Mouse (Mus musculus): ENCODE data around the gene Gse1.

Gene Gse1

DNA sequence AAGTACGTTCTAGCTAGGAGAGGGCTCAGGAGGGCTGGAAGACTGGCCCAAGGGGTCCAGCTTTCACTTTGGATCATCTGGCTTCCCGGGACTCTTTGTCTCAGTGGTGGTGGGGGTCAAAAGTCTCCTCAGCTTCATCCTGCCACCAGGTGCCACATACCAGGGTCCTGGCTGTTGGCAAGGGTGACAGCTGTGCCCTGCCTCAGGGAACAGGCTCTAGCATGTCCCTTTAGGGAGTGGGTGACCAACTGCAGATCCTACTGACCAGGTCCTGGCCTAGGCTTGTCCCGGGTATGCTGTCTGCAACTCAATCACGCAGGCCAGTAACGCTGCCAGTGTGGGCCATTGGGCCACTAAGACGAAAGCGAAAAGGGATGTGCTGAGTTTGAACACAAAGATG is 15.7 kb upstream of the Gse1 start:
- in situ Hi-C loops (cut with MboI, MseI), result no loop called here

DNA sequence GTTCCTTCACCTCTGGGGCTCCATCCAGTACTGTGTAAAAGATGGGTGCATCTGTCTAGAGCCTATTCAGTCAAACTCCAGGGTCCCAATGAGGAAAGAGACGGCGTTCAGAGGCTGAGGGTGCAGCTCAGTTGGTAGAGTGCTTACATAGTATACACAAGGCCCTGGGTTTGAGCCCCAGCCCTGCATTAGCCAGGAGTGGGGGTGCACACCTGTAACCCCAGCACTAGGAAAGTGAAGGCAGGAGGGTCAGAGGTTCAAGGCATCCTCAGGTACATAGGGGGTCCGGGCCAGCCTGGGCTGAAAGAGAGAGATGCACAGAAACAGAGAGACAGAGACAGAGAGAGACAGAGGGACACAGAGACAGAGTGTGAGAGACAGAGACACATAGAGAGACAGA is 15.0 kb upstream of the Gse1 start:
- in situ Hi-C loops (cut with MboI, MseI), result no loop called here

DNA sequence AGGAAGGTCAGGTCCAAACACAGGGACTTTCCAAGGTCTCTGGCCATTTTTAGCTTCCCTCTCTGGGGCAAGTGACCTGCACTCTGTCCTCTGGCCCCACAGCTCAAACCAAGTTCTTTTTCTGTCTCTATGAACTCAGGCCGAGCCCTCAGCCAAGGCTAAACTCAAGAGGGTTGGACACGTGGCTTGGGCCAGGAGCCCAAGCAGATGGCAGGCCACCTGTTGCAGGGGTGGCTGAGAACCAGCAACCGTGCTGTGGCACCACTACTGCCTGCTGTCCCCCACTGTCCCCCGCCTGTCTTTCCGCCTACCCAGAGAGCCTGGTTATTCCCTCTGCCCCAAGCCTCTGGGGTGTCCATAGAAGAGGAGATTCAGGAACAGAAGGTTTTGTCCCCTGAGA is 14.3 kb upstream of the Gse1 start:
- in situ Hi-C loops (cut with MboI, MseI), result no loop called here

DNA sequence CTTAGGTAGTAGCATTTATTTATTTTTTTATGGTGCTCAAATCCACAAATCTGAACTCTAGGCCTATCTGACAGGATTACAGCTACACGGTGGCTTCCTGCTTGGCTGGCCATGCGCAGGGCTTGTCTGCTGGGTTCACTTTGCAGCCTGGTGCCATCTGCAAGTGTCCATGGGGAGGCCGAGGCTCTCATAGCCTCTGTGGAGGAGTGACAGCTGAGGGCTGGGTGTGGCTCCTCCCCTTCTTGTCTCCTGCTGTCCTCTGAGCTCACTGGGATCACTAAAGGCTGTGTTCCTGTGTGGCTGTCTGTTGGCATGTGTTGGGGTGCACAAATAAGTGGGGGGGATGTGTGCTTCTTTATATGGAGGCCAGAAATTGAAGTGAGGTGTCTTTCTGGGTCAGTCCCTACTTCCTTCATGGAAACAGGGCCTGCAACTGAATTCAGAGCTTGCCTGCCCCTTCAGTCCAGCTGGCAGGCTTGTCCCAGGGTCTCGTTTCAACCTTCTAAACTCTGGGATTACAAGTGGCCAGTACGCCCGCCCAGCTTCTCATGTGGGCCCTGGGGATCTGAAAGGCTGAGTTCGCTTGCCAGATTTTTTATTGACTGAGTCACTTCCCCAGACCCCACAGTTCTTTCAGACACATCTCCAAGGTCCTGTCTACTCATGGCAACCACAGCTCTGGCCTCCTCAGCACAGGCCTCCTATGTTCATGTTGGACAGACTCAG is 12.7 kb upstream of the Gse1 start:
- in situ Hi-C loops (cut with MboI, MseI), result no loop called here

DNA sequence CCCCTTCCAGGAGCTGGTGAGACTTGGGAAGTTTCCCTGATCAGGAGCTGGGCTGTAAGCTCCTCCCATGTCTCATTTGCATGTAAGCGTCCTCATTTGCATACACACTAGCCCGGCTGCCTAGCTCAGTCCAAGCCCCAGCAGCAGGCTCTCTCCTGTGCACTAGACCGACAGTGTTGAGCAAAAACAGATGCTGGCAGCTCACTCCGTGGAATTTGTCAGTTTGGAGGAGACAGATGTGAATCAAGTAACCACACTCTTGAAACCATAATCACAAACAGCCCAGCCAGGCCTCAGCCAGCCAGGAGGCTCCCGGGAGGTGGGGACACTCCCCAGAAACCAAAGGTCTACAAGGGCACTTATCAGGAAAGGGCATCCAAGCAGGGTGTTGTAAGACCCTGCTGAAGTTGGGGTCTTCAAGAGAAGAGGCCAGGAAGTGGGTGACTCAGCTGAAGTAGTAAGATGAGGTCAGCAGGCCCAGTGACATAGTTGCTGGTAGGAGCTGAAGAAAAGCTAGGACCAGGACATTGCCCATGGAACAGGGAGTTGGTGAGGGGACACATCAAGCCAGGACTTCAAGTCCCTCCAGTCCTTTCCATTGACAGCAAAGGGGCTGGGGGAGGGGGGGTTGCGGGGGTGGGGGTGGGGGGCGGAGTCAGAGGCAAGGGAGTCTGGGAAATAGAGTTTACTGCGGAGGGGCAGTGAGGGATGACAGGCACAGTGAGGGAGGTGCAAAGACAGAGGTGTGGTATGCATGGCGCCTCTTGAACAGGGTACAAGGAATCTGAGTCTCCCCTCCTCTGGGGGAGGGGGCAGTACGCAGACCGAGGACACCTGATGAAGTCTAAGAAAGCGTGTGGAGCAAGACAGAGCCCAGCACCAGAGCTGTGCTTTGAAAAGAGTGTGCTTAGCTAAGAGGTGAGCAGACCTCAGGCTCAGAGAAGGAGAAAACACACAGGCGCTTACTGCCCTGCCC is 11.1 kb upstream of the Gse1 start:
- in situ Hi-C loops (cut with MboI, MseI), result no loop called here

DNA sequence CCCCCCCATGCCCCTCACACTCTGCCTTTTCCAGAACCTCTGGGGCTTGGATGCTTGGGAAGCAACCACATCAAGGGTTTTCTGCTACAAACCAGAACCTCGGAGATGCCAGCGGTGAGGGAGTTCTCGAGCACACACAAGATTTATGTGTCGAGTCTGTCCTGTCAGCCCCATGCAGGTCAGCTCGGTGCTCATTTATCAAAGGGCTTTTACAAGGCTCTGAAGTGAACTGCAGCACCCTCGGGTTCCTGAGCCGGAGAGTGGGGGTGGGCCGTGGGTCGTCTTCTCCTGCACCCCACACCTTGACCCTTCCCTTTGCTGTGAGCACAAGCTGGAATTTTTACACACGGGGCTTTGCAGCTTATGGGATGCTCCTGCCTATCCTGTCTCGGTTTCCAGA is 5.7 kb upstream of the Gse1 start:
- in situ Hi-C loops (cut with MboI, MseI), result no loop called here

DNA sequence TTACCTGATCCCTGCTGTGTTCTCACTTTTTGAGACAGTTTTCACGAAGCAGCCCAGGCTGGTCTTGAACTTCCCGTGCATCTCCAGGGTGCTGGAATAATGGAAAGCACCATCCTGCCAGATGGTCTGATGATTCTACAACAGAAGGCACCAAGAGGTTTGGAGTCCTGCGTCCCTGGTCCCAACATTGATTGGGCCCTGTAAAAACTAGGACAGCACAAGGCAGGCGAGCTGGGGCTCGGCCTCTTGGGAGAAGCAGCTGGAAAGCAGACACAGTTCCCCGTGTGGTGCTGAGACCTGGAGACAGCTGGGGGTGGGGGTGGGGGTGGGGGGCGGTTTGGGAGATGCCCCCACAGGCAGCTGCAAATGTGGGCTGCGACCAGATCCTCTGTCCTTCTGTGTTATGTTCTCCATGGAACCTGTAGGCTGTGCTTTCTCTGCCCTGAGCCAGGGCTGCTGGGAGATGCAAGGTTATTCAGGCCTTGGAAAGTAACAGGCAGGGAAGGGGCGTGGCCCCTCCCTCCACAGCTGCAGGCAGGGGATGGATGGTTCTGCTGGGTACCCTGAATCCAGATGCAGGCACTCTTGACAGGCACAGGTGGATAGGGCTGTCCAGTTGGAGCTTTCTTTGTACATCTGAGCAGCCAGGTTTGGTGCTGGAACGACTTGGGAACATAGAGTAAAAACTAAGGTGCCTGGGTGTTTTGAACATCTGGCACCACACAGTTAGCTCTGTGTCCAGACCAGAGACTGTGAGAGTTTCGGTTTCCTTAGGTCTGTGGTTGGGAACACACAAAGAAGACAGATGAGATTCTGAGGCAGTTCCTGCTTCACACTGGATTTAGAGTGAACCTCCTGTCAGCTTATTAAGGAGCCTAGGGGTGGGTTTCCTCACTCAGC is 3.5 kb upstream of the Gse1 start:
- in situ Hi-C loops (cut with MboI, MseI), result no loop called here

DNA sequence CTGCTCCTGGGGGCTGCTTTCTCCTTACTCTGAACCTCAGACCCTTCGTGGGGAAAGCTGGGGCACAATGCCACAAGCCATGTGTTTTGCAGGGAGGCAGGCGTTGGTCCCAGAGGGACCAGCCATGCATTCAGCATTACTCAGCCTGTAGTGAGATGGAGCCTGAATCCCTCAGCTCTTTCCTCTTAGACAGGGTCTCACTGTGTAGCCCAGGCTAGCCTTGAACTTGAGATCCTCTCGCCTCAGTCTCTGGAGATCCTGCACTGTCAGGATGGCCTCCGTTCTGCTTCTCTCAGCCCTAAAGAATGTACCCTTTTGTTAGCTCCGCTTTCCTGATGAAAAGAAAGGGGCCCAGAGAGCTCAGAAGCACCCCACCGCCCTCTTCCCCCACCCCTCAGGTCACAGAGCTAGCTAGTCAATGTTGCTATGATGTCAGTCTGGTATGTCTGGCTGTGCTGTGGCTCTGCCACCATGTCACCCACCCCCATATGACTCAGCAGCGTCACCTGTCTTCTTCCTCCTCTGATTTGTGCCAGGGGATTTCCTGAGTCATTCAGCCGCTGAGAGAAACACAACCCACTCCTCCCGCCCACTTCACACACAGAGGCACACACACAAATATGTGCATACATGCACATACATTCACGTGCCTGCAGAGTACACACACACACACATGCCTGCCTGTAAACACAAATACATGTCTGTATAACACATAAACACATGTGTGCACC is 2.7 kb upstream of the Gse1 start:
- in situ Hi-C loops (cut with MboI, MseI), result no loop called here

DNA sequence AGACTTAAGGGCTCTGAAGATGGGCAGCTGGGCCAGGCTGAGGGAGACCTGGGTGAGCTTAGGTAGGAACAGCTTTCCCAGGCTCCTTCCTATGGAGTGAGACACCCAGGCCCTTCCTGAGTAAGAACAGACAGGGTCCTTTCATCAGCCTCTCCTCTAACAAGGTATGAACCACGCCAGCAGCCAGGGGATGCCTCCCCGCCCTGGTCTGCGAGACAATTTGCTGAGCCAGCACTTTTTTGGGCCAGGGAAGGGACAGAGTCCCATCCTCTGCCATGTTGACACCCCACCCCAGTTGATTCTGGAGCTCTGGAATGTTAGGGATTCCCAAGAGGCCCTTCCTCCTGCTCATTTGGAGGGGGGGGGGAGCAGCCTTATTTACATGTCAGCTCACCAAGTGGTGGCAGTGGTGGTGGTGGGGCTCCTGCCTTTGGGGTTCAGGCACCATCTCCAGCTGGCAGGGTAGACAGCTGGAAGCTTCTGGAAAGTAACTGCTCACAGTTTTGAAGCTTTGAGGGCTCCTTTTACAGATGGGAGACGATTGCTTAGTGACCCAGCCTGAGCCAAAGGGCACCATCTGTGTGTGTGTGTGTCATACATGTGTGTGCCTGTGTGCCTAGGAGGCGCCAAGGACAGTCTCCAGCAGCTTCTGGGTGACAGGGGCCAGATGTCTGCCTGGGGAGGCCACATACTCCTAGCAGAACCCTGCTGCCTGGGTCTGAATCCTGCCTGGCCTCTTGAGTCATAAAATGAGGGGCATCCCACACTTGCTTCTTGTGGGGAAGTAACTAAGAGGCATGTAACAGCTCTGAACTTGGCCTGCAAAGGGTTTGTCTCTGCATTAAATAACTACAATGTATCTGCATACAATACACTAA is 1.3 kb upstream of the Gse1 start:
- in situ Hi-C loops (cut with MboI, MseI), result no loop called here

DNA sequence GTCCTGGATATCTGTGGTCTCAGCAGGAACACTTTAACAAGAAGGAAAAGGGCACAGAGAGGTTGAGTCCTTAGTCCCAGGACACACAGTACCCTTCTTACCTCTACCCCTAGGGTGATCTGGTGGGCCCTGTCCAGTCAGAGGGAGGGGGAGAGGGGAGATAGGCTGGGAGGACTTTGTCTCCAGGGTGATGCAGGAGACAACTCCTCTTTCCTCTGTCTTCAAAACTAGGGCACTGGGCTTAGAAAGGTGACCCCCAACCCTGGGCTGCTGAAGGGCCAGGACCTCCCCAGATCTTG is 729 bp upstream of the Gse1 start:
- in situ Hi-C loops (cut with MboI, MseI), result no loop called here

DNA sequence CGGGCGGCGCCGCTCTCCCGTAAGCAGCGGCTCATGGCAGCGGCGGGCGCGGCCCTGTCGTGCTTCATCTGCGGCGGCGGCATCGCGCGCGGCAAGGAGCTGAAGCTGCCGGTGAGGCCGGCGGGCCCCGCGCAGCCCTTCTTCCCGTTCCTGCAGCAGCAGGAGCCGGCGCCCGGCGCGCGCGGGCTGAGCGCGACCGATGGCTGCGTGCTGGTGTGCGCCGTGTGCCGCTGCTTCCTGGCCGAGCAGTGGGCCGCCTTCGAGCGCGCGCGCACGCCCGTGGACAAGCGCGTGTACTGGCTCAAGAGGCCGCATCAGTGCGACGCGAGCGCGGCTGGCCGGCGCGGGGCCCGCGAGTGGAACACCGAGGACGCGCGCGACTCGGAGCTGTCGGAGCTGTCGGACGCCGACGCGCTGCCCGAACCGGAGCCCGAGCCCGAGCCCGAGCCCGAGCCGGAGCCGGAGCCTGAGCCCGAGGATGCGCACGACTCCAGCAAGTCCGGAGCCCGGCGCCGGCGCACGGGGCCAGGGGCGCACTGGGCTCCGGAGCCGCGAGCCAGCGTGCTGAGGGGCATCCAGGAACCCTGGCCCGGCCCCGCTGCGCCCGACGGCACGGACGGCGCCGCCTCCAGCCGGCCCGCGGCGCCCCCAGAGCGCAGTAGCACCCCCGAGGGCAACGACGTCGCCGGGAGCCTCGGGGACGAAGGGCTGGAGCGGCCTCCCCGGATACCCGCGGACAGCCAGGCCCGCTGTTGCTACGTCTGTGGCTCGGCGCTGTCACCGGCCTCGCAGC is 721 bp downstream of the Gse1 start:
- in situ Hi-C loops (cut with MboI, MseI), result no loop called here

DNA sequence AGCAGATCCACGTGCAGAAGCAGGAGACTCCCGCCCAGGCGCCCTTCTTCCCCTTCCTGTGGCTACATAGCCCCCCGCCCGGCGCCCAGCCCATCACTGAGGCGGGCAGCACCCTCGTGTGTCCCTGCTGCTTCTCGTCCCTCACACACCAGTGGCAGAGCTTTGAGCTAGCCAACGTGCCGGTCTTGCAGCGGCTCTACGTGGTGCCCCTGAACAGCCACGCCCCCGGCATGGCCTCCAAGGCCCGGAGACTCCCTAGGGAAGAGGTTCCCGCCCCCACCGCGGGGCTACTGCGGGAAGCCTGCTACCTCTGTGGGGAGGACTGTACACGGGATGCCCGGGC is 1.3 kb downstream of the Gse1 start:
- in situ Hi-C loops (cut with MboI, MseI), result no loop called here

DNA sequence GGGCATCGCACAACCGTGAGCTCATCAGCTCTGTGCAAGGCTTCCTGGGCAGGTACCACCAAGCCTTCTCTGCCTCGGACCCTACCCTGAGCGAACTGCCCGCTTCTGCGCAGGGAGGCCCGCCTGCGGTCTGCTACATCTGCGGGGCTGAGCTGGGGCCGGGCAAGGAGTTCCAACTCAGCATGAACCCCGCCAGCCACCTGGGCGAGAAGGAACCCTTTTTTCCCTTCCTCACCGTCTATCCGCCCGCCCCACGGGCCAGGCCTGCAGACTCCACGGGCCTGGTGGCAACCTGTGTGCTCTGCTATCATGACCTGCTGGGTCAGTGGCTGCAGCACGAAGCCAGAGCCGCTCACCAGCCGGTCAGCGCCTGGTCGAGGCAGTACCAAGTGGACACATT is 1.8 kb downstream of the Gse1 start:
- in situ Hi-C loops (cut with MboI, MseI), result loop anchor here (10.0 kb wide), 1 partner anchor 1485 kb away; no protein-coding TSS in a partner anchor

DNA sequence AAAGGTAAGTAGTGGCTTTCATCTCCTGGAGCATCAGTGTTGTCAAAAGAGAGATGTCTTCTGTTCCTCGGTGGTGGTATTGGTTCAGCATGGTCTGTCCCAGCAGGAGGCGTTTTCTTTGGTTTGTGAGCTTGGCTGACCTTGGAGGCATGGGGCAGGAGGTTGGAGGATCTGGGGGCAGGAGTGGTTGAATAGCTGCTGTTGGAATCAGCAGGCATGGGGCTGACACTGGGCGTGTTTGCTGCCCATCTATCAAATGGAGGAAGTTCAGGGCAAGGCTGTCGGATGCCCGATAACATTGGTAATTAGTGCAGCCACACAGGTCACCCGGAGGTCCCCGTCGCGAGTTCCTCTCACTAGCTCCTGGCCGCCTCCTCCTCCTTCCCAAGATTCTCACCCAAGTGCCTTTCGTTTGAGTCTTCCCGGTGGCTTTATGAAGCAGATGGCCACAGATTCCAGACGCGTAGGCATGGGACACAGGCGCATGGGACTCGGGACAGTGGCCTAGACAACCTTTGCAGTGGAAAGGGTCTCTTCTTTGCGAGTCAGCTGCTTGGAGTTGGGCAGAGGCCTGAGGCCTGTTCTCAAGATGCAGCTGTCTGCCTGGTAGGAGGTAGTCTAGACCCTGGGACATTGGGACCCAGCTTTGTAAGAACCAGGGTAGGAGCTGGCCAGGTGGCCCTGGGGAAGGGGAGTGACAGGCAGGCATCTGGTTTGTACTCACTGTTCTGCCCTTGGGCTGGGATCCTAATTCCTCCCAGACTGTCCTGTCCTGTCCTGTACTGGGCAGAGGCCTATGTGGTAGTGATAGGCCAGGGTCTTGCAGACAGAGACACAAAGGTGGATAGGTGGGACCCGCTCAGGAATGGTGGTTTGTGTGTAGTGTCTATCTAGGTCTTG is 2.7 kb downstream of the Gse1 start:
- in situ Hi-C loops (cut with MboI, MseI), result loop anchor here (10.0 kb wide), 1 partner anchor 1484 kb away; no protein-coding TSS in a partner anchor

DNA sequence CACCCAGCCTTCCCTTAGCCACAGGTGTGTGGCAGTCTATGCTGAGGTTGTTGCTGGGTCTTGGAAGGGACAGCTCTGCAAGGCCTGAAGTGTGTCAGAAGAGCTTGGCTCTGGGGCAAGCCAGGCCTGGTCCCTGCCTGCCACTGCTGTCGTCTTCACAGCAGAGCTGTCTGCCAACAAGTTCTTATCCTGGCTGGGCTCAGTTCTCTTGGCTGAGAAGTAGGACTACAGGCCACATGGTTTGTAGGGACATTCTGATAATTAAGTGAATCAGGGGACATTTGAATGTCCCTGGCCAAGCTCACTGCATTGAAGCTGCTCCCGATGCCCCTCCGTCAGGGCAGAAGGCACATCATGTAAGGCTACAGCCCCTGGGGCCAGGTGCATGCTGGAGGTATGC is 3.6 kb downstream of the Gse1 start:
- in situ Hi-C loops (cut with MboI, MseI), result loop anchor here (10.0 kb wide), 1 partner anchor 1483 kb away; no protein-coding TSS in a partner anchor

DNA sequence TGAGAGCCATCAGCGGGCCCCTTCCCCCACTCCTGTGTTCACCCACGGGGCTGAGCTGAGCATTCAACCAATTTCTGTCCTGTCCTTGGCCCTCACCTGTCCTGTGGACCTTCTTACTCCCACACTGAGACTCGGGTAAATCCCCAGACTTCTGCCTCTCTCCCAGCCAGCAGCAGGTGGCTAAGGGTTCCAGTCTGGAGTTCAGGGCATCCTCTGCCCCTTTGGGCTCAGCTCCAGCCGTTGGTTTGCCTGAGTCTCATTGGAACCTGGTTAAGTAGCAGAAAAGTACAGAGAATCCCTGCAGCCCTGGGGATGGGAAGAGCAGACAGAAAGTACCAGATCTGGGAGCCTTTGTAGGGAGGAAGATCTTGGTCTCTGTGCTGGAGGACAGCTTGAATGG is 4.1 kb downstream of the Gse1 start:
- in situ Hi-C loops (cut with MboI, MseI), result loop anchor here (10.0 kb wide), 1 partner anchor 1482 kb away; no protein-coding TSS in a partner anchor

DNA sequence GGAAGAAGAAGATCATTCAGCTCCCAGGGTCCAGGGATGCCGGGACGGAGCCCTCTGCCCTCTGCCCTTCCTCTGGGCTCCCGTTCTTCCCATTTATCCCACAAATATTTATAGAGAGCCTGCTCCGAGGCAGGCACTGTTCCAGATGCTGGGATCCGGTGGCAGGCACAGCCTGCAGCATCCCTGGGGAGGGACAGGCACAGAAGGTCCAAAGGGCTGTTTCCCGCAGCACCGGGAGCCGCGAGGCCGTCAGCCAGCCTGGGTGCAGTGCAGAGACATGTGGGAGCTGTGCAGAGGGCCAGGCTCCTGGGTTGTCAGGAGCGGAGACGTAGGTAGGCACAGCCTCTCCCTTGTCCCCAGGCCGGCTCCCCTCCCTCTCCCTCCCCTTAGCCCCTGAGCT is 4.7 kb downstream of the Gse1 start:
- in situ Hi-C loops (cut with MboI, MseI), result loop anchor here (10.0 kb wide), 1 partner anchor 1482 kb away; no protein-coding TSS in a partner anchor

DNA sequence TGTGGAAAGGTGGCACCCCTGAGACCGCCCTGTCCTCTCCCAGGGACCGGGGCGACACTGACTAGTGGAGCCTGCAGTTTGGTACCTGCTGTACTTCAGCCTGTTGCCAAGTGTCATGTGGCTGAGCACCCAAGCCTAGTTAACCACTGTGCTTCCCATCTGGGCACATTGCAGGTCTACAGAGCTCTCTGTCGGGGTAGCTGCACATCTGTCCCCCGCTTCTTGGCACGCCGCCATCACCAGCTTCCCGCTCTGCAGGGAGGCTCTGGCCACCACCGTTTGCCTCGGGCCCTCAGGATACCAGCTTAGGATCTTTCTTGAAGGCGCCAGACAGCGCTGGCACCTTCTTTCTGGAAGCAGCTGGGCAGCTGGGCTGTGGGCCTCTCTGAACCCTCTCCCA is 6.2 kb downstream of the Gse1 start:
- in situ Hi-C loops (cut with MboI, MseI), result loop anchor here (10.0 kb wide), 1 partner anchor 1480 kb away; no protein-coding TSS in a partner anchor
